Mouse (Mus musculus) heart, embryonic 10.5 days (tissue): Measurements from ENCODE around the gene Nop16. TPM values are rescaled to one million over a fixed set of nuclear protein-coding genes. Genes with fewer than 3 reads are reported as not detected.
A peak's percentile ranks its signal among the peaks of the same experiment; 100 is the strongest.
"Not testable (repeated sequence)": the region's sequence is repeated elsewhere in the genome, so short reads cannot be mapped to it uniquely, and the experiment has no call there.

Experiments
- DNase-seq: peaks from one replicate; pipeline ENCODE4 v3.0.0-alpha.2; 2017; ENCODE audit warnings: low spot score
- H3K27ac ChIP-seq: fragments of 300-500 bp; sonication (generic); 2 replicates; pipeline ENCODE4 v1.5.1; 2016; ENCODE audit warnings: mild to moderate bottlenecking
- H3K27me3 ChIP-seq: fragments of 300-500 bp; sonication (generic); 2 replicates; pipeline ENCODE4 v1.6.1; 2016; ENCODE audit warnings: mild to moderate bottlenecking; ENCODE audit not compliant: poor library complexity, insufficient read depth, severe bottlenecking
- H3K36me3 ChIP-seq: fragments of 300-500 bp; sonication (generic); 2 replicates; pipeline ENCODE4 v1.6.1; 2016; ENCODE audit warnings: mild to moderate bottlenecking, moderate library complexity
- H3K4me1 ChIP-seq: fragments of 300-500 bp; sonication (generic); 2 replicates; pipeline ENCODE4 v1.6.1; 2016; ENCODE audit warnings: mild to moderate bottlenecking
- H3K4me3 ChIP-seq: fragments of 300-500 bp; sonication (generic); 2 replicates; pipeline ENCODE4 v1.5.1; 2016; ENCODE audit warnings: mild to moderate bottlenecking, moderate library complexity
- H3K9me3 ChIP-seq: fragments of 300-500 bp; sonication (generic); 2 replicates; pipeline ENCODE4 v1.6.1; 2016; ENCODE audit warnings: mild to moderate bottlenecking, moderate library complexity
- WGBS: fragments of 180-500 bp; shearing (Covaris S2); methylation state at CpG from one replicate; pipeline ENCODE4 v1.1.7; 2016; 5-methylcytosine and 5-hydroxymethylcytosine counted together
- polyA plus RNA-seq: library from polyadenylated mRNA; unstranded; fragments of >200 nt; fragmentation: Nextera tagmentation; extraction: Ambion mirVana; gene quantifications from 2 replicates; pipeline ENCODE4 v1.2.1, GENCODE M21; 2016

Gene Nop16
- polyA plus RNA-seq = 79.6 and 112 TPM in 2 replicates

DNA sequence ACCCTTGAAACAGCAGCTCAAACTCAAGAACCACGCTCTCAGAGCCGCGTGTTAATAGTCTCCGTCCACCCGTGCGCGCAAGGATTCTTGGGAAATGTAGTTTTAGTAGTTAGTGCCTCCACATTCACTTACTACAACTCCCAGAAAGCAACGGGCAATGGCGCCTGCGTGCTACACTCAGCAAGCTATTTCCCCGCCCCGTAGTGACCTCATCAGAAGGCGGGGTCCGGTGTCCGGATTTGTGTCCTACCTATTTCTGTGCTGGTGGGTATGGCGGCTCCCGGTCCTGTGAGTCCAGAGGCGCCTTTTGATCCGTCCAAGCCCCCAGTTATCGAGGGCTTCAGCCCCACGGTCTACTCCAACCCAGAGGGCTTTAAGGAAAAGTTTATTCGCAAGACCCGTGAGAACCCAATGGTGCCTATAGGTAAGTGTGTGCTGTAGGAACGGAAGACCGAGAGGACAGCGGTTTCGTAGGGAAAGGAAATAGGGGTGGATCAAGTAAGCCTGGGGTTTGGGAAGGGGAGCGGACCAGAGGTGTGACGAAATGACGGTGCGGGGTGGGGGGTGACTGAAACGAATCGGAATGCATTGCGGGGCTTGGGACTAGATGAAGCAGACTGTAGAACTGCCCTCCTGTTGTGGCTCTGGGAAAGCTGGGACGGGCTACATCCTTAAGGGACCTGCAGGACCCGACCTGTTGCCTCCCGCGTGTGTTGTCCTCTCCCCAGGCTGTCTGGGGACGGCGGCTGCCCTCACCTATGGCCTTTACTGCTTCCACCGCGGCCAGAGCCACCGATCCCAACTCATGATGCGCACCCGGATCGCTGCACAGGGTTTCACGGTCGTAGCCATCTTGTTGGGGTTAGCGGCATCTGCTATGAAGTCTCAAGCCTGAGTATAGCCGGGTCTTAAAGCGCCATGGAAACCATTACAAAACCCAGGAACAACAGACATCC, at the start of gene Nop16, which contains the start of gene Higd2a:
Gene Nop16, minus strand, starts transcription at position 95 of the 956 bp plus-strand sequence.
Gene Higd2a, plus strand, starts transcription at position 212 of the 956 bp plus-strand sequence.
- no peaks in the 10 kb centered on the region for H3K27me3 ChIP-seq
- under 1% methylated on average over 51 of the region's 51 CpGs for WGBS
- DNase-seq = peak; percentile 99
- H3K27ac ChIP-seq = peak within 1 kb of the TSS; percentile 93
- no peaks in the 10 kb centered on the region for H3K9me3 ChIP-seq
- H3K36me3 ChIP-seq = peaks cover 28% of the 10 kb centered on the region
- peak within 1 kb of the TSS; percentile 89 for H3K4me3 ChIP-seq
- H3K4me1 ChIP-seq = peaks cover 25% of the 10 kb centered on the region

DNA sequence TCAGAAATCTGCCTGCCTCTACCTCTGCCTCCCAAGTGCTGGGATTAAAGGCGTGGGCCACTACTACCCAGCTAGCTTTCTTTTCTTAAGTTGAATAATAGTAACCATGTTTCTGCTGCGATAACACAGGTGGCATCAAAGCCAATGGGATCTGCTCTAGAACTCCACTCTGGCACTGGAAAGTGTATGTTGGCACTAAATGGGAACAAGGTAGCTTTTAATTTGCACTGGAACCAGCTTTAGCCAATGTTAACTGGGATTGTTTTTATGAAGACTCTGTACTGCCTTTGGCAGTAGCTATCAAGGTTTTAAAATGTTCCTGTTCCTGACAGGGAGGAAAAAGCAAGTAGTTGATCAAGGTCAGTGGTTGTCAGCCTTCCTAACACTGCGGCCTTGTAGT, 45.1 kb upstream of the Nop16 start:
- Histone ChIP-seq H3K27ac (no peak overlapping the region), H3K36me3 (peaks cover 53% of the 10 kb centered on the region), H3K4me3 (no peak overlapping the region), H3K9me3 (no peaks in the 10 kb centered on the region), H3K27me3 (no peaks in the 10 kb centered on the region), H3K4me1 (no peaks in the 10 kb centered on the region)
- WGBS = 95% methylated on average over 3 of the region's 3 CpGs
- DNase-seq = no peak

DNA sequence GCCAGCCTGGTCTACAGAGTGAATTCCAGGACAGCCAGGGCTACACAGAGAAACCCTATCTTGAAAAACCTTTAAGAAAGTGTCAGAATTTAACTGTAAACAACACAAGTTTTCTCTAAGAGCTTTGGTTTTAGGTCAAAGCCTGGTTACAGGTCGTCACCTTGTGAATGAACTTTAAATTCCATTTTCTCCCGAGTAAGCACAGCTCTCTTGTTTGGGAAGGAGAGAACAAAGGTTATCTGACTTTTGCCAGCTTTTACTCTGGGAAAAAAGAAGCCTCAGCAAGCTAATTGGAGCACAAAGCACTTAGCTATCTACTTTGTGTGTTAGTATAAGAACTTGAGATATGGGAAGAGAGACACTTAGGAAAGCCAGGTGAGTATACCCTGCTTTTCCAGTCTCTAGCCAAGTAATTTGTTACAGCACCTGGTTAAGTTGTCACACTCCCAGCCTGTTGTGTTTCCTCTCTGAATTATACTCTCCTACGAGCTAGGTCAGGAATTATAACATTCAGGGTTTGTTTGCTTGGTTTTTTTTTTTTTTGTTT, 42.9 kb upstream of the Nop16 start:
- peaks cover 34% of the 10 kb centered on the region for H3K36me3 ChIP-seq
- H3K4me1 ChIP-seq = no peaks in the 10 kb centered on the region
- no peak for DNase-seq
- H3K27ac ChIP-seq = no peak overlapping the region
- H3K4me3 ChIP-seq = no peak overlapping the region
- WGBS = 62% methylated on average over 3 of the region's 3 CpGs
- no peaks in the 10 kb centered on the region for H3K27me3 ChIP-seq
- H3K9me3 ChIP-seq = no peaks in the 10 kb centered on the region

DNA sequence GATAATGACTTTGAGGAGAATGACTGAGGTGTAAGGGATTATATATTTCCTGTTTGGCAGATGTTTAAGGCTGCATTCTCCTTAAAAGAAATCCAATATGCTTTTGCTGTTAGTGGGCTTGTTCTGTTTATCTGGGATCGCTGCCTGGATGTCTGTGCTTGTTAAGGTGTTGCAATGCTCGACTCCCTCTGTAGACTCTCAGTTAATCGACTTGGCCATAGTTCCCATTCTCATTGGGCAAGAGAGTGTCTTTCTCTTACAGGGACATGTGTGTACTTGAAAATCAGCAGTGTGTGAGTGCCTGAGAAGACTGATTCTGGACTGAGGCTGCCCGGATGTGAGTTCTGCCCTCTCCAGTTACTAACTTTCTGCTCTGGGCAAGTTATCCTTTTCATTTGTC, 39.2 kb upstream of the Nop16 start:
- Histone ChIP-seq H3K27ac (no peak overlapping the region), H3K4me1 (0 out of 2 replicates have a peak, but pooled peaks cover under 1% of the 10 kb centered on the region), H3K4me3 (no peak overlapping the region), H3K27me3 (no peaks in the 10 kb centered on the region), H3K9me3 (no peaks in the 10 kb centered on the region), H3K36me3 (peaks cover 26% of the 10 kb centered on the region)
- DNase-seq = no peak
- 89% methylated on average over 4 of the region's 4 CpGs for WGBS

DNA sequence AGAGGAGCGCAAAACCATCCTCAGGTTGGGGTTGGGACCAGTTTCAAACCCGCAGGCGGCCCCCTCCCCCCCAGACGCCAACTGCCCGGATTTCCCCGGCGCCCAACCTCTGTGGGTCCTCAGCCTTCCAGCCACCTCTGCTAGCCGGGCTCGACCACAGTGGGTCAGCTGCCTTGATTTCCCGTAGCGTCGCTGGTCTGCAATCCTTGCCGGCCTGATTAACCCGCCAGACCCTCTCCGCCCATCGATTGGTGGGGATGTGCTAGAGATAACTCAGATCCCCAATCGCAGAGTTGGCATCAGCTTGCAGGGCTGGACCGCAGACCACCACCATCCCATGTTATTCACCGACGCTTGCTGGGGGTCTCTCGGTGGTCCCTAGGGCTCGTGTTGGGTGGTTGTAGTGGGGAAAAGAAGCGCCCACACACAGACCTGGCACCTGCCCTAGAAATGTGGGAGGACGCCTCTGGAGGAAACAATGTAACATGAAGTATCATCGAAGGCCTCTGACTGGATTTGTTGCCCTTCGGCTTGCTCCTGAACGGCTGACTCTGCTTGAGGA, 32.2 kb upstream of the Nop16 start:
- Histone ChIP-seq H3K4me1 (peaks cover 18% of the 10 kb centered on the region), H3K27ac (peak overlapping the region; percentile 98), H3K9me3 (no peaks in the 10 kb centered on the region), H3K36me3 (0 out of 2 replicates have a peak, but pooled peaks cover 10% of the 10 kb centered on the region), H3K27me3 (no peaks in the 10 kb centered on the region), H3K4me3 (peak overlapping the region; percentile 86)
- DNase-seq = no peak
- whole genome bisulfite sequencing = 1% methylated on average over 27 of the region's 27 CpGs

DNA sequence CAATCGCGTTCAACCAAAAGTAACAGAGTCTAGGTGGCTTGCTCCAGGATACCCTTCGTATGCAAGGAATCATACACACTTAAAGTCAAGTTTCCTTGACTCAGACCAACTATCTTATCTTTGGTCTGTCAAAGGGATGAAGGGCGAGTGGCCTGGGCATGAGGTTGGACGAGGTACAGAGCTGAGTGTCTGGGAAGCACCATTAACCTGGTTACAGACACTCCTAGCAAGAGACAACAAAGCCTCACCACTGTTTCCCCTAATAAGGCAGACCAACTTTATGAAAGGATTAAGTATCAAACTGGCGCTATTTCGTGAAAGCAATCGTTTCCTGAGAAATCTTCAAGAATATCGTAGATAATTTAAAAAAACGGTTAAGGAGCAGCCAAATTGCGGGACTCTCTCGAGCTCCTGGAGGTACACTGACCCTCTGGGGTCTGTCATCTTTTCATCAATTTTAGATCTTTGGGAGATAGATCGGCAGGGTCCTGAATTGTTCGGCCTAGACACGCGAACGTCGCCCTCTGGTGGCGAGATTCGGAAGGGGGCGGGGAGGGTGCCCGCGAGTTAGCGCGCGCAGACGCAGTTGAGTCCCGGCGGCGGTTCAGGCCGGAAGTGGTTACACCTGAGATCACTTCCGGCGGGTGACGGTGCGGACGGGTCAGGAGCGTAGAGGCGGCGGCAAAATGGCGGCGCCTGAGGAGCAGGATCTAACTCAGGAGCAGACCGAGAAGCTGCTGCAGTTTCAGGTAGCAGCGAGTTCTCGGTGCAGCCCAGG, 31.5 kb upstream of the Nop16 start, which contains the start of gene Faf2:
Gene Faf2, plus strand, starts transcription at position 630 of the 778 bp plus-strand sequence.
- Histone ChIP-seq H3K27ac (peak within 1 kb of the TSS; percentile 98), H3K4me1 (peaks cover 18% of the 10 kb centered on the region), H3K4me3 (peak within 1 kb of the TSS; percentile 86), H3K27me3 (no peaks in the 10 kb centered on the region), H3K36me3 (0 out of 2 replicates have a peak, but pooled peaks cover 9% of the 10 kb centered on the region), H3K9me3 (no peaks in the 10 kb centered on the region)
- peak; percentile 96 for DNase-seq
- WGBS = 9% methylated on average over 44 of the region's 44 CpGs

DNA sequence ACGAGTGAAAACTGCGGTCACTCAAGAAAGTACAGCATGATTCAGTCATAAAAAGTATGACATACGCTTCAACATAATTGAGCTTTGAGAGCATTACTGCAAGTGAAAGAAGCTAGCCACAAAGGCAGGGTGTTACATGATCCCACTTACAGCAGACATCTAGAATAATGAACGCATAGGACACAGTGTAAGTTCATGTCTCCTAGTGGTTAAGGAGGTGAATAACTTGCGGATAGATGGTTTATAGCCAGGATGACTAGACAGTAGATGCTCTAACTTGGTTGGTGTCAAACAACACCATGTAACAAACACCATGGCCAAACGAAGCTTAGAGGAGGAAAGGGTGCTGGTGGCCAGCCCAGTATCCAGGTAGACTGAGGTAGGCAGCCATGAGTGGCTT, 27.1 kb upstream of the Nop16 start:
- peaks cover 4% of the 10 kb centered on the region; the same call in 1 of the 2 replicates for H3K4me1 ChIP-seq
- WGBS = 65% methylated on average over 6 of the region's 6 CpGs
- H3K36me3 ChIP-seq = no peaks in the 10 kb centered on the region
- DNase-seq = no peak
- no peaks in the 10 kb centered on the region for H3K27me3 ChIP-seq
- H3K4me3 ChIP-seq = no peak overlapping the region
- H3K9me3 ChIP-seq = no peaks in the 10 kb centered on the region
- no peak overlapping the region for H3K27ac ChIP-seq

DNA sequence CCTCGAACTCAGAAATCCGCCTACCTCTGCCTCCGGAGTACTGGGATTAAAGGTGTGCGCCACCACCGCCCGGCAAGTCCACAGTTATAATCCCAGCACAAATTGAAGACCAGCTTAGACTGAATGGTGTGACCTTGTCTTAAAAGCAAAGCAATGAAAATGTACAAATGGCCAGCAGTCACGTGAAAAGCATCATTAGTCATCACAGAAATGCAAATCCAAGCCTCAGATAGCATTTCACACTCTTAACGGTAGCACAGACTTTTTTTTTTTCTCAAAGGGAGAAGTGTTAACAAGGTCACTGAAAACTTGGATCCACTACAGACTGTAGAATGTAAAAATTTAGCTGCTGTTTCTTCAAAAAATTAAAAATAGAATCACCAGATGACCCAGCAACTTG, 26.4 kb upstream of the Nop16 start:
- no peak for DNase-seq
- 67% methylated on average over 8 of the region's 8 CpGs for WGBS

DNA sequence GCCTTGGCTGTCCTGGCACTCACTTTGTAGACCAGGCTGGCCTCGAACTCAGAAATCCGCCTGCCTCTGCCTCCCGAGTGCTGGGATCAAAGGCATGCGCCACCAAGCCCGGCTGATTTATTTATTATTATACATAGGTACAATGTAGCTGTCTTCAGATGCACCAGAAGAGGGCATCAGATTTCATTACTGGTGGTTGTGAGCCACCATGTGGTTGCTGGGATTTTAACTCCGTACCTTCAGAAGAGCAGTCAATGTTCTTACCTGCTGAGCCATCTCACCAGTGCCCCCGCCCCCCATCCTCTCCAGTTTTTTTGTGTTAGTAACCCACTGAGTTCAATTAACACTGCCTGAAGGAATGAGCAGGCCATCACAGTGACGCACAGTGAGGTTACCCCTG, 23.3 kb upstream of the Nop16 start:
- H3K4me3 ChIP-seq, H3K9me3 ChIP-seq, DNase-seq, H3K36me3 ChIP-seq, H3K27ac ChIP-seq: not testable (repeated sequence)
- Histone ChIP-seq H3K27me3 (peaks cover 16% of the 10 kb centered on the region; the same call in 1 of the 2 replicates), H3K4me1 (peaks cover 25% of the 10 kb centered on the region)
- WGBS = 90% methylated on average over 8 of the region's 8 CpGs

More for the DNA sequence above, 26.4 kb upstream of the Nop16 start:
- no peaks in the 10 kb centered on the region for H3K27me3 ChIP-seq
- no peak overlapping the region for H3K27ac ChIP-seq
- no peaks in the 10 kb centered on the region for H3K9me3 ChIP-seq
- H3K4me1 ChIP-seq = peaks cover 7% of the 10 kb centered on the region; the same call in 1 of the 2 replicates
- H3K4me3 ChIP-seq = no peak overlapping the region
- H3K36me3 ChIP-seq = no peaks in the 10 kb centered on the region

DNA sequence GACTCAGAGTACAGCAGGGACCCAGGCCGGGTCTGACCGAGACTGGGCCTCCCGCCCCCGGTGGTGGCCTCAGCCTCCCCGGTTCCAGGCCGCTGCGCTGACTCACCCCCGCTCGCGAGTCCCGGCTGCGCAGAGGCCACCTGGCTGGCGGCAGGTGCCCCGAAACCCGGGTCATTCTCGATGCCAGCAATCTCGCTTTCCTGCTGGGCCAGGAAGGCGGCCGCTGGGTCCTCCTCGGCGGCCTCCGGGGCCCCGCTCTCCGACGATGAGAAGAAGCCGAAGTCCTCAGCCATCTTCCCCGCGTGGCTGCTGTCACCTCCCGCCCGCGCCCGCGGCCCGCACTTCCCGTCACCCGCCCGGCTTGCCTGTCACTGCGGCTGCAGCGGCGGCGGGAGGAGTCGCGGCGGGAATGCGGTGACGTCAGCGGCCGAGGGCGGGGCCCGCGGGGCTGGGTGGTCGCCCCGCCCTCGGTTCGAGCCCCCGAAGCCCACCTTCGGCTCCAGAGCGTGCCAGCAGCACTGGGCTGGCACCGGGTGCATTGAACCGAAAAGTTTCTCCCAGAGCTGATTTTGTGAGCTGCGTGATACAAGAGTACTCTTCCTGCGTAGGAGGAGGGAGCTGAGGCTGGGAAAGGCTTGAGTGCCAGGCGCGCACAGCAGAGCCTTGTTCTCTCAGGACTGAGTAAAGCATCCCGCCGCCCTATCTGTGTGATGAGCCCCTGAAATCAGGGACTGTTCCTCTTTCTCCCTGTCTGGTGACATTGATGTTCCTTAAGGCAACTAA, 21.3 kb upstream of the Nop16 start, which contains the start of gene Cltb:
Gene Cltb, minus strand, starts transcription at position 373 of the 783 bp plus-strand sequence.
- WGBS = 2% methylated on average over 49 of the region's 66 CpGs
- peak; percentile 86 for DNase-seq
- peaks cover 25% of the 10 kb centered on the region for H3K4me1 ChIP-seq
- H3K9me3 ChIP-seq = no peaks in the 10 kb centered on the region
- H3K27ac ChIP-seq = peak within 1 kb of the TSS; percentile 87
- peak within 1 kb of the TSS; percentile 85 for H3K4me3 ChIP-seq
- H3K27me3 ChIP-seq = peaks cover 16% of the 10 kb centered on the region; the same call in 1 of the 2 replicates
- no peaks in the 10 kb centered on the region for H3K36me3 ChIP-seq

DNA sequence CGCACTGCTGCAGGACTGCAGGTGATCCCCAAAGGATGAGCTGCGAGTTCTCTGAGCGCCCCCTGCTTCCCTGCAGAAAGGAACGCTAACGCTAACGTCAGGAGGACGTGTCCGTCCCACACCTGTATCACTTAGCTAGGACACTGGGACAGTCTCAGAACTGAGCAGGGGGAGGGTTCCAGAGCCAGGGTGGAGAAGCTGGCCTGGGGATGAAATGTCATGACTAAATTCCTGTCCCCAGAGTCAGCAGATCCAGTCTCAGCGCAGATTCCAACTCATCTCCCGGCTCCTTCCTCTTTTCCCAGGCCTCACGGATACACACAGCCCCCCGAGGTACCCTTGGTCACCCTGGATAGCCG, 20.7 kb upstream of the Nop16 start:
- Histone ChIP-seq H3K4me3 (peak overlapping the region; percentile 85), H3K9me3 (no peaks in the 10 kb centered on the region), H3K27ac (peak overlapping the region; percentile 87), H3K27me3 (peaks cover 16% of the 10 kb centered on the region; the same call in 1 of the 2 replicates), H3K36me3 (no peaks in the 10 kb centered on the region), H3K4me1 (peaks cover 25% of the 10 kb centered on the region)
- no peak for DNase-seq
- WGBS = 9% methylated on average over 13 of the region's 13 CpGs
